Mouse (Mus musculus): ENCODE measurements around the gene Mesp2.

GRCm38 (mm10) chr7:79769664-79770063 is 40.9 kb upstream of the Mesp2 start:
- TF ChIP-seq CTCF (IDR thresholded peaks at IDR 0.05) (no peak), POLR2A (IDR thresholded peaks at IDR 0.05; ENCODE audit: insufficient read depth, low read depth, low read length) (no peak)
